Mouse (Mus musculus): Measurements from ENCODE around the gene Tbc1d4.

Tbc1d4 gene

DNA sequence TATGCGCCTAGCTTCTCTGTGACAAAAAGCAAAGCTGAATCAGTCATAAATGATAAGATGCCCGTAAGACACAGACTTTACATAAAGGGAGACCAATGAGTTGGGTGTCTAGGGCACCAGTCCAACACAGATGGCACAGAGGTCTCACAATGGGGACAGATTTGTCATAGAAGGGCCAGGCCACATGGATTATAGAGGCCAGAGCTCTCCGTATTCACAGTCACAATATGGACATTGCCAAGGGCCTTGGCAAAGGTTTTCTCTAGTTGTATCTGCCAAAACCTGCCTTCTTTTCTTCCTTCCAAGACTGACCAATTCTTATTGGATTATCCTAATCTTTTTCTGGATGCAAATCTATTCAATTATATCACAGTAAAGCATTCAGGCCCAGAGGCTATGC lies 171.1 kb downstream of the Tbc1d4 start:
- in situ Hi-C loops (cut with MseI, MboI), result no loop called here

DNA sequence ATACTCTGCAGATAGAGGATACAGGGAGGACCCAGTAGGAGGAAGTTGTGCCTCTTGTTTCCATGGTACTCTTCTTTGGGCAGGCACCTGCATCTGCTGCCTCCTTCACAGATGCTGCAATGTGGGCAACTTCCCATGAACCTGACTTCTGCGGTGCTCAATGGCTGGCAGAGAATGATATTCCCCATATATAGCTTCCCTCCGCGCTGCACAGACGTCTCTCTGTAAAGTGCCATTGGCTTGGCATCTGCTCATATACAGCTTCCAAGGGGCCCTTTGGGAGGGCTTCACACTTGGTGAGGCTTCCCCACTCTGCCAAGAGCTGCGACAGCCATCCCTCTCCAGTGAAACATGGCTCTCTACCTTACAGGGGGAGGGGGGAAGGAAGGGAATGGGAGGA lies 178.5 kb downstream of the Tbc1d4 start:
- in situ Hi-C loops (cut with MseI, MboI), result no loop called here

GRCm38 (mm10) chr14:101428805-101429516 lies 180.0 kb downstream of the Tbc1d4 start:
- in situ Hi-C loops (cut with MseI, MboI), result no loop called here

DNA sequence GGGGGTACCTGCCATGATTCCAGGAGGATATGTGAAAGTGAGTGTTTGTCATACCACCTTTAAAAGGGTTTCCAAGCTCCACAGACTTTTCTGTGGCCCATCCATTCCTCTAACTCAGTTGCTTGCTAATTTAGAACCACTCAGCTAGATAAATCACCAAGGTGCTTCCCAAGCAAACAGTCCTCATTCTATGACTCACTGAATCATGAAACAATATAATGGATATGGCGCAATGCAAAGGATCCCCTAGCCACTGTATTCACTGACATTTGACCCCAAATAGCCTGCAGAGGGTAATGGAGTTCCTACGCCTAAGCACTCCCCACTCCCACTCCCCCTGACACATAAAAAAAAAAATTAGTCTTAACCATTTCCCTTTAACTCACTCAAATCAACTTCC lies 191.3 kb downstream of the Tbc1d4 start:
- in situ Hi-C loops (cut with MseI, MboI), result no loop called here
